Mouse (Mus musculus) right cerebral cortex, postnatal 14 days (tissue): ENCODE measurements around the gene Eml3.
A peak's percentile ranks its signal among the peaks of the same experiment; 100 is the strongest.

Experiments
- DNase-seq: peaks from one replicate; pipeline ENCODE4 v3.0.0; 2022

The Eml3 gene

DNA sequence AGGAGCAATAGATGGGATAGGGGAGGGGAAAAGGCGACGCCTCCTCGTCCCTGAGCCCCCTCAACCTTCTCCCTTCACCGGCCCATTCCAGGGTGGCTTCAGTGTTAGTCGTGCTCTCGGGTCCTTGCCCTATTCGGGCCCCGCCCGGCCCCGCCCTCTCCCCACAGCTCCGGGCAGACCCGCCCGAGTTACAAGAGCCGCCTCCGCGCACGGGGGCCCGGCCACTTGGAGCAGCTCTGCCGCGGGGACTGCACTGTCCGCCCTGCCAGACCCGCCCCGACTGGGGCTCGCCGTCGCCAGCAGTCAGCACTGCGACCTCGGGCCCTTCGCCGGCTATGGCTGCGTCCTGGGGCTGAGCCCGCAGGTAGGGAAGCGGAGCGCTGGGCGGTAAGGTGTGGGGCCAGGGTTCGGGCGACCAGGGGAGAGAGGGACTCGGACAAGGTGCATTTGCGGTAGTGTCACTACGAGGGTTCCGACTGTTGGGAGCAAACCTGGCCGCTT, 59.8 kb downstream of the Eml3 start, which contains the start of gene Ahnak:
TSS of gene Ahnak (plus strand) at position 219 of the 501 bp plus-strand sequence.
- no peak for DNase-seq

DNA sequence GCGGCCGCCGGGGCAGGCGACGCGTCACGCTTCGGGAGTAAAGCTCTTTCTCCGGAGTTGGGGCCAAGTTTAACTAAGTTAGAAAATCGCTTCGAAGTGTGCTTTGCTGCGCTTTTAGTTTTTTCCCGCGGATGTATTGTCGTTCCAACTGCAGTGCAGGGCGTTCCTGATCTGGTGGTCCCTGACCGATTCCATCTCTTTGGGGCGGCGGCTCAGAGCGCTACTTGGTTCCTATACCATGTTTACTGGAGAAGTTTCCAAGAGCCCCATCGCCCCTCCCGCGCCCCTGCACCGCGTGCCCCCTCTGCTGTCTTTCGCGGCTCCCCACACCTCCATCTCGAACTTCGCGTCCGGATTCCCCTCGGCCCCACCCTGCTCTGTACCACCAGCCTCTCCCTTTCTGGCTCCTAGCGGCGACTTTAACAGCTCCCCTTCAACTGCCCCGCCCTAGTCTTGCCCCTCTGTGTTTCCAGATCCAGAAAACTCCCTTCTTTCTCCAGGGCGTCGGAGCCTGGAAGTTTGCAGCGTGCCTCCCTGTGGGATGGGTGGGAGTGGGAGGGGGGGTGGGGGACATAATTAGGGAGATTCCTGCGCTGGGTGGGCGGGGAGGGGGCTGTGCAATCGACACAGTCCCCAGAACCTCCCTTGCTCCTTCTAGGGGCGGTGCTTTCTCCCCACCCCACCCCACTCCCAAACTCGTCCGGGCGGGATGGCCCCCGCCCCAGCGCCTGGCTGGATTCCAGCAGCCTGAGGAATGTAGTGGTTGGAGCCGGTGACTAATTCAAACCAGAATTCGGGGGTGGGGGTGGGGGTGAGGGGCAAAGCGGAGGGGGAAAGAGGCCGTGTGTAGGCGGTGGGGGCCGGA, 60.4 kb downstream of the Eml3 start:
- peak; percentile 42 for DNase-seq

DNA sequence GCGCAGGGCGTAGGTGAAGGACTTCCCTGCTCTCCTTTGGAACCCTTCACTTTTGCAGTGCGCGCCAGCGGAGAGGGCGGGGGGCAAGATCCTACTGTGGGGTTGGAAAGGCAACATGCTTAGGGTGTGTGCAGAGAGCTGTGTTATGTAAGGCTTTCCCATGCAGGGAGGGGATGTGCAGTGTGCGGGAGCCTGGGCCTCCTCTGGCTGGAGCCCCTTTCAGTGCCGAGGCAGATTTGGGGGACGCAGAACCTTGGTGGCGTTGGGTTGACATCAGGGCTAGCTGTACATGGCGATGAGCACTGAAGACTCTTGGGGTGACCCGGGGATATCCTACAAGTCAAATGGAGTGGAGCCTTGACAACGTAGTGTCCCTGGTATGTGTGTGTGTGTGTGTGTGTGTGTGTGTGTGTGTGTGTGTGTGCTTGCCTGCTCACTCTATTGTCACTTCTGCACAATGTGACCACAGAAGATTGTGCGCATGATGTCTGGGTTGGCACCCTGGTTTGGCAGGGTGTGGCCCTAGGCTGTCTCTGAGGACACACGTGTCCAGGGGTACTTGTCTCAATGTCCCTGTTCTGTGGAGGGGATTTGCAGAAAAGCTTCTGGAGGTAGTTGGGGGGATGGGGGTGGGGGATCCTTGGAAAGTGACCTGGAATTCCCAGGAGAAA, 61.2 kb downstream of the Eml3 start:
- DNase-seq: no peak
